9 mouse cellular contexts compared by ENCODE assay signal in the genomic region with DNA sequence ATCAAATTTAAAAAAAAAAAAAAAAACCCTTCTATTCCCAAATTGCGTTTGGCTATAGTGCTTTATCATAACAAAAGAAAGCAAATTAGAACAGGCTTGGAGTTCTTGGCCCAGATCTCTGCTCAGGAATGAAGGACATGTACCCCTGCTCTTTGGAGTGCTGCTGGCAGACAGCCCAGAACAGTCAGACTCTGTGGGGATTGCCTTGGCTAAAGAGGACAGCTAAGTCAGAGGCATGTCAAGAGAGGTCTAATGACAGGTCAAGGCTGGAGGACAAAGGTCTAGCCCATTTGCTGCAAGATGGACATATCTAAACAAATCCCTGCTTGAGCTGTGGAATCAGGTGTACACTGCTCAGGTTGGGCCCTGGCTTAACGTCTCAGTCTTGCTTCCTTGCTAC. TPM values are rescaled to one million over a fixed set of nuclear protein-coding genes. Genes with fewer than 3 reads are reported as not detected.
DNase-seq lines count a peak whose midpoint lies in the region; ATAC-seq and TF ChIP-seq lines count a peak whose summit lies in the region.
"Had no signal": no experiment of that assay in that cellular context is flagged by ENCODE, and none has a peak within 500 bp of the region (broad histone marks: within the 10 kb centered on the region; RNA-seq: fewer than 3 reads in every experiment).

No protein-coding gene starts in this region.

- 15% methylated on average over 2 of the region's 2 CpGs for whole genome bisulfite sequencing in kidney, adult 2 months

- no peak for TF ChIP-seq POLR2A in kidney, adult 2 months (IDR thresholded peaks at IDR 0.05; ENCODE audit: low read depth, low read length)

- intact Hi-C loops in left cerebral cortex, adult 2 months (cut with DNase I) = no loop called here

- H3K4me1 ChIP-seq in kidney, adult 2 months (ENCODE audit: control insufficient read depth, insufficient read depth, low read length) = peaks cover 12% of the 10 kb centered on the region; the same call in 1 of the 2 replicates
- H3K4me1 ChIP-seq: embryonic facial prominence, embryonic 13.5 days had no signal

- H3K36me3 ChIP-seq in kidney, adult 2 months (ENCODE audit: control insufficient read depth, insufficient read depth, low read length) = no peaks in the 10 kb centered on the region
- H3K36me3 ChIP-seq: embryonic facial prominence, embryonic 13.5 days had no signal

- H3K4me3 ChIP-seq in kidney, adult 2 months (ENCODE audit: insufficient read depth, low read depth, low read length) = no peak overlapping the region
- H3K4me3 ChIP-seq in left cerebral cortex, adult 2 months = no peak overlapping the region
- H3K4me3 ChIP-seq: embryonic facial prominence, embryonic 13.5 days had no signal

- no peak for ATAC-seq in megakaryocyte-erythroid progenitor cell, adult 5-6 weeks (replicated peaks; ENCODE audit: low FRiP score, low TSS enrichment, poor library complexity, severe bottlenecking)

- no peaks in the 10 kb centered on the region for H3K27me3 ChIP-seq in kidney, adult 2 months (replicated peaks; ENCODE audit: control insufficient read depth, insufficient read depth, low read length)
- H3K27me3 ChIP-seq: embryonic facial prominence, embryonic 13.5 days had no signal

- DNase-seq in ovary, postnatal 36 days (ENCODE audit: low spot score) = peak; percentile 64
- no peak for DNase-seq in ovary, postnatal 10 days (ENCODE audit: low spot score)
- peak; percentile 21 for DNase-seq in gastrocnemius, postnatal 25 days
- peak; percentile 96 for DNase-seq in kidney, adult 2 months
- DNase-seq in skeletal muscle tissue, adult 2 months (ENCODE audit: low read depth, low spot score) = peak; percentile 40
- DNase-seq in neural tube, embryonic 10.5 days (ENCODE audit: extremely low spot score, low spot score) = no peak
- no peak for DNase-seq in left cerebral cortex, adult 2 months (ENCODE audit: extremely low spot score in 1 of 2, low spot score in 2 of 2)

- TF ChIP-seq CTCF in kidney, adult 2 months (conservative IDR thresholded peaks at IDR 0.05; ENCODE audit: insufficient read depth, insufficient read length, low read depth, low read length) = no peak
- no peak for TF ChIP-seq CTCF in left cerebral cortex, adult 2 months (IDR thresholded peaks at IDR 0.05)

- H3K27ac ChIP-seq in kidney, adult 2 months (ENCODE audit: insufficient read depth, low read depth, low read length) = peak overlapping the region; percentile 71; the same call in 1 of the 2 replicates
- no peak overlapping the region for H3K27ac ChIP-seq in left cerebral cortex, adult 2 months
- H3K27ac ChIP-seq: embryonic facial prominence, embryonic 13.5 days had no signal

RNA-seq across cellular contexts. Expression of a gene that starts 20.6 kb away (rescaled TPM):
- 100 to 1,000 TPM; 132 to 159 TPM for total RNA-seq in gastrocnemius, postnatal 25 days (2021)
- polyA plus RNA-seq in kidney, adult 2 months (2012; rRNA removed) = 128 and 131 TPM in 2 replicates
- 1.9 and 7.8 TPM in 2 replicates for total RNA-seq in megakaryocyte-erythroid progenitor cell, adult 5-6 weeks (2014; fragmentation: Nextera tagmentation)
- 2.4 and 9.6 TPM in 2 replicates for total RNA-seq in megakaryocyte-erythroid progenitor cell, adult 5-6 weeks (2017)
- total RNA-seq in left cerebral cortex, adult 2 months (2021) = 10 to 100 TPM; 46.0 to 50.6 TPM

Comparison
In these comparisons a context has a peak if more than half of its experiments do, and no peak if none do; other contexts are left out.
1. DNase-seq: peak in ovary, postnatal 36 days (single experiment), gastrocnemius, postnatal 25 days (single experiment), kidney, adult 2 months (single experiment) and skeletal muscle tissue, adult 2 months (single experiment); none in ovary, postnatal 10 days (single experiment), neural tube, embryonic 10.5 days (single experiment) and left cerebral cortex, adult 2 months (0 of 2).
2. RNA of a gene that starts 20.6 kb away (total RNA-seq): 132 to 159 TPM in gastrocnemius, postnatal 25 days and 46.0 to 50.6 TPM in left cerebral cortex, adult 2 months; 1.9 to 9.6 TPM in megakaryocyte-erythroid progenitor cell, adult 5-6 weeks; every median in the first group is over 4 times any median in the second.